Mouse (Mus musculus) 3T3-L1 (cell line): ENCODE measurements at regions not wholly inside any gene's neighbourhood (a gene's known extent, or its start where the extent isn't known, plus 50 kb on each side); places are given as distances from the start of the nearest gene placed in this dataset.

Experiments used
- DNase-seq: peaks from one replicate; pipeline ENCODE4 v3.0.0-alpha.2; 2015; ENCODE audit warnings: low read depth, low spot score

DNA sequence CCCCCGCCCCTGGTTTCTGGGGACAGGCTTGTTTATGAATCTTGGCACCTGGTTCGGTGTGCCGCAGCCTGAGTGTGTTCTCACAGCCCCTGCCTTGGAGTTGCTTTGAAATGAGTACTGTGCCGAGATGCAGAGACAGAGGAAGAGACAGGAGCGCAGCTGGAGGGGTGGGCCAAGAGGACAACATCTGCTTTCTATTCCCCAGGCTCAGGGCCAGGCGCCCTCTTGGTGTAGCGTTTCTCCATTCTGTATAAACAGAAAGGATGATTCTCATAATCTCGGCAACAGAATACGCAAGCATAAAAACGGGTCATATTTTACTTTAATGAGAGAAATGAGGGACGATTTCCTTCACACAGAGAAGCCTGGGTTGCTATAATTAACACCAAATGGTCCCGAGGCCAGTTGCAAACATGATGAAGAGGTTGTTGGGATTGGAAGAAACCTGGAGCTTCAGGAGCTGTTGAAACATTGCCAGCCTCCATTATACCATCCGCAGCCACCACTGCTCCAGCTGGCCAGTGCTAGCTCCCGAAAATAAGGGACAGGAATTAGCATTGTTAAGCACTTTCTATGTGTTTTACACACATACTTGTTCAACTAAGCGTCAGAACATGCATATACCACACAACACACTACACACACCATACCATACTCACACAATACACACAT is 236.4 kb downstream of the Gm12728 start:
- no peak for DNase-seq

DNA sequence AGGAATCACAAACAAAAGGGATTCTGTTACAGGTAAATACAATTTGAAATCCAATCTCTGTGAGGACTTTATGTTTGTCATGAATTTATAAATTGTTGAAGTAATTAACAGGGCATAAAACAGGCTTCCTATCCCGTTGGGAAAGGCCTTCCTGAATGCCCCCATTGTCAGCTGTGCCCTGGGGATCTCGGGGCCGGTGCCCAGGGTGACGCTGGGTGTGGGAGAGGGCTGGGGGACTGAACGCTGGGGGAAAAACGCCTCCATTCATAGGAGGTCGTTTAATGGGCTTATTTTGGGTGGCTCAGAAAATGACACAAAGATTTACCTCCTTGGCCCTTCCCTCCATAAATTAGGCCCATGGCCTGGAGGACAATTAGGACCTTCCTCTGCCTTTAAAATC is 250.7 kb downstream of the Gm12728 start:
- DNase-seq: no peak

DNA sequence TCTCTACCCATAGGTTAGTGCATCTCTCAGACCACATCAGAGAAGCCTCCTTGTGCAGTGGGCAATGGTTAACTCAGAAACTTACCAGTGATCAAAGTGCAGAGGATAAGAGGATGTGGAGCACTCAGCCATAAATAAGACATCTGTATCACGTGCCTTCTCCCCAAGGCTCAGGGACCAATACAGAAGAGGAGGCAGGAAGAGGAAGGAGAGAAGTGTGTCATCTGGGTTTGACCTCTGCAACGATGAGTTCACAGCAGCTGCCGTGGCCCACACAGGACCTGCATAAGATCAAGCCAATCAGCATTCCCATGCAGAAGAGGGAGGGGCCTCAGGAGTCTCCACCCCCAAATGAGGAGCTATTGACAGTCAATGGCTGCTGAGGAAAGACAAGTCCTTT is 252.8 kb downstream of the Gm12728 start:
- no peak for DNase-seq

DNA sequence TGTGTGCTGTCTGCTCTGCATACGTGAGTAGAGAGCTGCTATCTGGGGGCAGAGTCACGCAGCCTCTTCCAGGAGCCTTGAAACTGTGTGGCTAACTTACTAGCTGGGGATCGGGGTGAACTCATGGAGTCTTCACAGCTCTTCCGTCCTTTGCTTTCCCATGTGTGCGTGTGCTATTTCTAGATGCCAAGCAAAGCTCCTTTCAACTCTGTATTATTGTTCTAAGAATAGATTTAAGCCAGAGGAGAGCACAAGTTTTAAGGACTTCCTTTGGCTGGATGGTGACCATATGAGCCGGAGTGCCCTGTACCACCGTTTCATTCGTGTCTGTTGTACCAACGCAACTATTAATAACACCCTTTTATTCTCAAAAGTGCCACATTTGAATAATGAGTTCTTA is 254.0 kb downstream of the Gm12728 start:
- DNase-seq: no peak

DNA sequence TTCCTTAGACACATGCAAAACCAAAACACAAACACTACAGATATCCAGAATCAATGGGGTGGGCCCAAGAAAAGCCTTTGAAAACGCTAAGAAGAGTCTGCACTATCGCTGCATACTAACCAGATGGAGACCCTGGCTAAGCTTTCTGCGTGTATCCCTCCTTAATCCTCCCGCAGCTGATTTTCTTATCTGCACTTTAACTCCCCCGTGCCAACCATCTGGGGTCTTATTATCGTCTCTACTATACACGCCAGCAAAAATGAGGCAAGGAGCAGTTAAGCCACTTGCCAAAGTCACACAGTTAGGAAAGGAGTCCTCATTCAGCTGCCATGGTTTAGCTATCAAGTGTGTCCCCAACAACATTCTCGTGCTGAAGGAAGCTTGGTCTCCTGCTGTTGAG is 258.4 kb downstream of the Gm12728 start:
- no peak for DNase-seq

DNA sequence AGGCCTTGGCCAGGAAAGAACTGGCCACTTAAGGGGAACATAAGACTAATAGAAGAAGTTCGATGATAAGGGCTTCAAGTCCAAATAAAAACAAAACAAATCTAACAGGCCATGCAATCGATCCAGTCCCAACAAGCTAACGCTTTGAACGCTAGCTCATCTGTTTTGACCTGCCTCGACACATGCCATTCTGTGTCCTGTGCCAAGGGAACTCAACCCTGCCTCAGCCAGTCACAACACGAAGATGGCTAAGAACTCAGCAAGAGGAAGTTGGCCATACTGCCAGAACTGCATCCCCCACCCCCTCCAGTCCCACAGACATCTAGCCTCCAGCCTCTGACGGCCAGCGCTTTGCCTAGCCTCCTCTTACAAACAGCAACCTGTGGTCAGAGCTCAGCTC is 259.1 kb downstream of the Gm12728 start:
- no peak for DNase-seq

DNA sequence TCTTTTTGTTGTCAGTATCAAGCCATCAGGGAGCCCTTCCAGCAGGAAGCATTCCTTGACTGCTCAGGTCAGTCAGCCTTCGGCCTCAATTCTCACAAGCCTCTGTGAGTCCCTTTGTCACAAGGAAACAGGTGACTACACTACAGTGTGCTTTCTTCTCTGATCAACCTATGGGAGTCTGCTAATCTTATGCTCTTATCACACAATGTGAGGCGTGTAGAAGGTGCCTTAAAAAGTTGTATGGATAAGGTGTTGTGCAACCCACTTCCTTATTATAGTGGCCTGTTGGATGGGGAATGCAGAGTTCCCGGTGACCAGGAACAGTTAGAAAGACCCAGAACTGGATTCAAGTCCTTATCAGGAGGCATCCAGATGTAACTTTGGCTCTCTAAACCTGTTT is 260.2 kb downstream of the Gm12728 start:
- no peak for DNase-seq

DNA sequence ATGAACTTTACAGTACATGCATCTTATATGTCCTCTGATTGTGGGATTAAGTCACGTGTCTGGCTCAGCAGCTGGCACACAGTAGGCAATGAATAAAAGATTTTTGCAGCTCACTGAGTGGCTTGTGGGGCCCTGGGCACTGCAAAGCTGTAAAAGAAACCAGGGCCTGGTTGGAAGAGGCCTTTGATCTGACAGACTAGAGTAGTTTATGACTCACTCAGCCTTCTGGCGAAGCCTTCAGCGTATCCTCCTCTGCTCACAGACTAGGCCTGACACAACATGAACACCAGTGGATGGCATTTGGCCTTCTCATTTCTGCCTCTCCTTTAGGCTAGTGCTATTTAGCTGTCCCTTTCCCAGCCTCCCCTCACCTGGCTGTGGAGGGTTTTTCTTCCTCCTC is 260.6 kb downstream of the Gm12728 start:
- peak; percentile 58 for DNase-seq

DNA sequence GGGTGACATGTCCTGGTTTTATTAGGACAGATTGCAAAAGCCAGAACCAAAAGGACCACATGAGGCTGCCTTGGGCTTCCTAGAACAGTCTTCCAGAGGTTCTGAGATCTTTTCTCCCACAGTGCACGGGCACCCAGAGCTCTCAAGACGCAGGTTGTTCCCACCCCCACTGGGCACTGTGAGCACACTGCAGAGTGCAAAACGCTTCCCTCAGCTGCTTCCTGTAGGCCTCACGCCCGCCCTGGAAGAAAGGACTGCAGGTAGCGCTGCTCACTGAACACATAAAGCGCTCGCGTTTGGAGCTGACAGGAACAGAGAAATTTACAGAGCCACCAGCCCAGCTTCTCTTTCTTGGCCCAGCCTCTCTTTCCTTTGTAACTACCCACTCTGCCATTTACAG is 262.5 kb upstream of the Usp24 start:
- DNase-seq: no peak

DNA sequence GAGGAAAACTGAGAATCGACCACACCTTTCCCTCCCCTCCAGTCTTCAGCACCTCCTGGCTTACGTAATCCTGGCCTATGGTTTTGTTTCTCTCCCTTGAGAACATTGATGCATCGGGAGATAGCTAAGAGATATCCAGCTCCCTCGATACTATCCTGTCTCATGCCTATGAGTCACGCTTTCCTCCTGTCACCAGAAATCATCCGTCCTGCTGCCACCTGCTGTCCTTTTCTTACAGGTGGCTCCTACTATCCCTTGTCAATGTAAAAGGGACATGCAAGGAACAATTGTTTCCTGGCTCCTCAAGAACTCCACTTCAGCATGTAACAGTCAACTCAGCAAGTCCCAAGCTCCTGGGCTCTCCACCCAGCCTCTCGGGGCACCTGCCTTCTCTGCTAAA is 261.7 kb upstream of the Usp24 start:
- no peak for DNase-seq

DNA sequence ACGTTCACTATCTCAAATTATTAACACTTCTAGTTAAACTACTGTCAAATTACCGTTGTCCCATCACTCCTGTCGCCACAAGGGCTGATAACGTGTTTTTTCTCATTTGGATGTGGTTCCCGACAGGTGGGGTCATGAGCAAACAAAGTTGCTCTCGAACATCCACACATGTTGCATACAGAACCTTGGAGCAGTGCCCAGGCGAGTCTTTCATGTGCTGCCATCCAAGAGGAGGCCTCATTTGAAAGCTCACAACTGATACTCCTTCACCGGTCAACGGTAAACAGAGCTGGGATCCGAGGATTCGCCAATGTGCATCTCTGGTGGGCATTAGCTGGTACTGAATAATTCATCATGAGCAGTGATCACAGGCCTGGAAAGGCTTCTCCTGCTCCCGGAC is 253.4 kb upstream of the Usp24 start:
- DNase-seq: no peak

DNA sequence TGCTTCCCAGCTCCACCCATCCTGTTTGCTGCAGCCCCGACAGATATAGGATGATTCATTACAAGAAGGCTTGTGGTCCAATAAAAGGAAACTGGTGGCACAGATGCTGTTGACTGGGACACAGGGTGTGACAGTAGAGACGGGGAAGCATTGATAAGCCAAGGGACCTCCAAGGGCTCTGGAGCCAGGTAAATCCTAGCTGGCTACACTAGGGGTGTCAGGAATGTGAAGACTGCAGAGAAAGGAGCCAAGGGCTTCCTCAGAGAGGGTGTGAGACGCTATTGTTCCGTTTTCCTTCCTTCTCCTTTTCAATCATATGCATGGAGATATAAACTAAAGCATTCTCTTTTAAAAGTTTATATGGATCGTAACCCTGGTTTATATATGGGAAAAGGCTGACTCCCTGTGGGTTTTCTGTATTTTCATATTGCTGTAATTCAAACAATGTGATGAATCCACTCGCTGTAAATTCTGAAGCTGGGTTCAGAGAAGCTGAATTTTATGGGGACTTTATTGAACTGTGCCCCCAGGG is 252.1 kb upstream of the Usp24 start:
- DNase-seq: no peak

DNA sequence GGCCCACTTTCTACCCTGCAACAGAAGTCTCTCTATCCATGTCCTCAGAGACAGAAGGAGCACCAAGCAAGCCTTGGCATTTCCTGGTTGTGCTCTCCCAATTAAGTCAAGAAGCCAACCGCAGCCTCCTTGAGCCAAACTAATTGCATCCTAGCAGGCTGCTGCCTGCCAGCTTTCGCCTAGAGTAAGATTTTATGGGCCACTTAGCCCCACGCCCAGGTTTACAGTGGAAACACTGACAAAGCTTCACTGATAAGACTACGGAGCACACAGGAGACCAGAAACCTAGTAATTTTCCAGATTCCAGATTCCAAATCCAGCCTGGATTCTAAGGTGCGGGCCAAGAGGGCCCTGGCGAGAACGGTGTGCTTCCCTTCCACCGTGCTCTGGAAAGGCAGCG is 249.0 kb upstream of the Usp24 start:
- DNase-seq: no peak

DNA sequence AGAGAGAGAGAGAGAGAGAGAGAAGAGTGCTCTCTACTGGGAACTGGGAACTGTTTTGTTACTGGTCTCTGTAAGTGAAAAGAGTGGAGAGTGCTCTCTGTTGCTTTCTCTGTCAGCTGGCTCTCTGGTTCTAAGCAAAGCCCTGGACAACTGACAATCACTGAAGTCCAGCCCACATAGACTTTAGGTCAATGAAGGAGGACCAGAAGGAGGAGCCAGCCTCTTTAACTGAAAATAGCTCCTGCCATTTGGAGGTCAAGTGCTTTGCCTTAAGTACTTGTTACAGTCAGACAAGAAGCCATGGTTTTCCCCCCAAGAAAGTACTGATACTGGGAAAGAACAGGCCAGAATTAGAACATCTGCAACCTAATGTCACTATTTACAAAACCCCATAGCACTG is 232.5 kb upstream of the Usp24 start:
- no peak for DNase-seq

DNA sequence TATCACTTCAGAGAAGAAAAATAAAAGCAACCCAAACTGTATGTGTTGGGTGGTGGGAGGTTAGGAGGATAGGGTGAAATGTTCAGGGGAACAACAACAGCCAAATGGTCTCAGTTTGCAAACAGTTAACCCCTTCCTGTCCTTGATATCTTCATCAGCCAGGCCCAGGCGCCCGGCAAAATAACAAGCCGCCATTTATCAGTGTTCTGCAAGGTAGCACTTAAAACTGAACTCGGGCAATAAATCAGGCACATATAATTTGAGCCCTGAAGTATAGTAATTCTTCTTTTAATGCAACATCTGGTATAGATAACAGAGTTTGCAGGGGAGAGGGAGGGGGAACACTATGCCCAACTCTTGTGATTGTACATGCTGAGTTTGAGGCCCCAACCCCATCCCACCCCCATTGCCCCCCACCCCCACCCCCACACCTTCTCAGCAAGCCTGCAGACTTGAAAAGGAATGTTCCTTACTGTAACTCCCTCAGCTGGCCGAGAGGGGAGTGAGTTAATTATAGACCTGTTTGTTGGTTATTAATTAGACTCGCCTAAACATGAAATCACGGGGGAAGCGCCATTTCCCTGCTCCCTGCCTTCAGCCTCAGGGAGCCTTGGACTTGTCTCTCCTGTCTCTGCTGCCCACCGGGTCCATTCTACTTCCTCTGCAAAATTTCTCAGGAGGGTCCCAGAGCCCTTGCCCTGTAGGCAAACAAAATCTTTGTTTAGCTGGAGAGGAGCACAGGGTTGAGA is 223.9 kb upstream of the Usp24 start:
- no peak for DNase-seq

DNA sequence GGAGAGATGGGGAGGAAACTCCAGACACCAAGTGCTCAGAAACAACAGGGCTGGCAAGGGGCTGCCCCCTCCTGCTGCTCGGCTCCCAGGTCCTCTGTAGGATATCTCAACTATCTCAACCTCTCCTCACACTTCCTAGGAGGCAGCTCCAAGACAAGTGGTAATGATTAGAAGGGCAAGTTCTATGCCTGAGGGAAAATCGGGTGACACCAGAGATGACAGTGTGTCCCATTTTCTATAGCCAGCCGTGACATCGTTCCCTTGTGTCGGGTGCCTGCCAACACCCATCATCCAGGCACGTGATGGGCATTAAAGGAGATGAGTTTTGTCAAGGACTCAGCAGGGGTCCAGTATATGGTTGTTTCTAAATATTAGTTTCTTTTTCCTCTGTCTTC is 223.3 kb upstream of the Usp24 start:
- DNase-seq: no peak

DNA sequence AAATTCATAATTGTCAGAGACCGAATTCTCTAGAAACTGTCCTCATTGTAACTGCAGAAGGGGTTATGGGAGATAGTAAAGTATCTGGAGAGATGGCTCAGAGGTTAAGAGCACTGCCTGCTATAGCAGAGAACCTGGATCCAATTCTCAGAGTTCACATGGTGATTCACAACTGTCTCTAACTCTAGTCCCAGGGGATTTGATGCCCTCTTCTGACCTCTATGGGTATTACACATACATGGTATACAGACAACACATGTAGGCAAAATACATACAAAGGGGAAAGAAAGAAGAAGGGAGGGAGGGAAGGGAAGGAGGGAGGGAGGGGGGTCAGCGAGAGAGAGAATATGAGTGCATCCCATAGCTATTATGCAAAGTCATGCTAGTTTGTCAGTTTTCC is 222.8 kb upstream of the Usp24 start:
- peak; percentile 75 for DNase-seq

DNA sequence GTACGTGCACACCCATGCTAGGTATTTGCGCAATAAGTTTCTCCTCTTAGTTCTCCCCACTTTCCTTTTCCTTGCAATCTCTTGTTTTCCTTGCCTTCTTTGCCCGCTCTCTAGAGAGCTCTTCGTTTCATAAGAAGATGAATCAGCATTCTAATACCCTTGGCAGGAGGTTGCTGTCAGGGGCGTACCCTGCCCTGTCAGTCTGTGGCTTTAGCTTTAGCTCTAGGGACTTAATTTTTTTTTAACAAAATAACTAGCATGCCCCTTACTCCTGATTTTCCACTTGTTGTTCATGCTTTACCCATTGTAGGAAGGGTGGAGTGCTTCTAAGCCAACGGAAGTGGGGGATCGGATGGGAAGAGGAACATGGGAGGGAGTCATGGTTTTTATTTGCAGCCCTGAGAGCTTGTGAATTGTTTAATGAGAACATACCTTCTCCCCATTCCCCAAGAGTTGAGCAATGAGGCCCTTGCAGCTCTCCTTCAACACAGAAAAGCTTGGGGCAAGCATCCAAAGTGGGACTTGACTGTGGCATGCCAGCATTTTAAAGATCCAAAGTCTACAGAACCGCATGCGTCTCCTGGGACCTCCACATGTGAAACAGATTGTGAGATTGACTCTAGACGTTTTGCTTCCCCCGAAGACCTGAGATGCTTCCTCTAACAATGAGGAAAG is 221.0 kb upstream of the Usp24 start:
- DNase-seq: peak; percentile 95

DNA sequence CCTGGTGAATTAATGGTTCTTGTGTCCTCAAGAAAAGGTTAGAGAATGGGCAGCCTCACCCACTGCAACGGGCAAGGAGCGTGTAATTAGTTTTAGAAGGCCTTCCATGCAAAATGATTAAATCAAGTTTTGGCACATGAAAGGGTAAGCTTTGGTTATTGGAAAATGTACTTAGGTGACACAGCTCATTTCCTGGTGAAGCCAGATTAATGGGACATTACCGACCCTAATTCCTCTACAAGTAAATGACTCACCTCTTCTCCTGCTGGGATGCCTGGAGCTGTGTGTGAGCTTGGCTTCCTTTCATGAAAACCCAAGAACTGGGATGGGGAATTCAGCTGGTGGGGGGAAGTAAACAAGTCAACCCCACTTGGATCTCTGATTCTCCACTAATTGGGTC is 219.9 kb upstream of the Usp24 start:
- peak; percentile 53 for DNase-seq

DNA sequence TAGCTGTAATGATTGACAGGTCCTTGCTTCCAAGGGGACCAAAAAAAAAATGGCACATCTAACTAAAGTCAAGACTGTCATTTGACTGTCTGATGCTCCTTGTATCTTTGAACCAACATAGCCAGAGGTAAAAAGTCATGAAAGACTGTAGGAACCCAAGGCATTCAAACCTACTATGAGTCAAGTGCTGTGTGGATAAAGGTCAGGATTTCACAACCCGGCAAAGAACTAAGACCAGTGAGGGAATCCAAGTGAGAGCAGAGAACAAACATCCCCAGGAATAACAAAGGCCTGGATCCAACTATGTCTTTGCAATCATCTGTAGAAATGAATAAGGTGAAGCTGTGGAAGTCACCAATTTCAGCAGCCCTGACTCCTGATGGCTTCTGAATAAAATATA is 218.2 kb upstream of the Usp24 start:
- DNase-seq: peak; percentile 50

DNA sequence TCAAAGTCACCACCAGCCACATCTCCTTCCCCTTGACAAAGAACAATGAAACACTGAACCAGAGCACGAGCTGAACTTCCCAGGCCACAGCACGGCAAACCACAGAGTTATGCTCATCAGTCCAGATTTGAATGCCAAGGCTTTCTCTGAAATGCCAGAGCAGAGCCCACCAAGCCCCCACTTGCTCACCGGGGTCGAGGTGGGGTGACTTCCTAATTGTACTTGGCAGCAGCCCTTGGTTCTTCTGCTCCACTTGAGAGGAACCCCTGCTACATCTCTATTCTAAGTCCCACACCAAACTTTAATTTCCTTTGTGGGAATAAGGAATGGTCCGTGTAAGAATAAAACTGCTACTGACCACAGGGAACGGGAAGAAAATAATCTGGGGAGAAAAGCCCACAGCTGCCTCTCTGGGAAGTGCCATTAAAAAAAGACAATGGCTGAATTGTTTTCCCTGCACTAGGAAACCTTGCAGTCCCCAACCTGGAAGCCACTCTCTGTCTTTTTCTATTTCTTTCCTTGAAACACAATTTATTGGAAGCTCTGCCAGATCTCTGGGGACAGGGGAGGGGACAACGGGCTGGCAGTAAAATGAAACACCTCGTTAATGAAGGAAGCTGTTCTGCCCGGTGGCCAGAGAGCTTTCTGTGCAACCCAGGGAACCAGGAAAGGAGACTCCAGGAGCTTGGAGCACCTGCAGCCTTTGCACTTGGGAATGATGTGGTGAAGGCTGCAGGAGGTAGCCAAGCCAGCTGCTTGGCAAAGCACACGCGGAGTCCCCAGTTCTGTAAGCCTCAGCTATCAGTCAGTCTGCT is 215.6 kb upstream of the Usp24 start:
- DNase-seq: no peak

DNA sequence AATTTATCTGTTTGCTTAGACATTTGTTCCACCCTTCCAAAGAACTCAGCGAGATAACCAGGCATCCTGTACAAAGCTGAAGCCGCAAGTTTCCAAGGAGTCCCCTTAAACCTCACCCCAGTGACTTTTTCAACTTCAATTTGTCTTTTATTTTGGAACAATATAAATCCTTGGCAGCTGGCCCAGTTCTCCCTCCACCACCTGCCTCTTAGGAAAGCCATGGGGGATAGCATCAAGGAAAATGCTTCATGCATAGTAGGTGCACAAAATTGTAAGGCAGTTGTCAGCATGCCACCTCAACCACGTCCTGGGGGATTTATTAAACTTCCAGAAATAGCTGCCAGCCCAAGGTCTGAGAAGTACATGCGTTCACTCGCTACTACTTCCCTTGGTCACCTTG is 214.1 kb upstream of the Usp24 start:
- no peak for DNase-seq
